Mouse (Mus musculus) neural tube, embryonic 12.5 days (tissue): ENCODE data around the gene Tmem130. TPM values are rescaled to one million over a fixed set of nuclear protein-coding genes. Genes with fewer than 3 reads are reported as not detected.

Experiments used
- ATAC-seq: fragments of 200-750 bp; cut with Nextera tagmentation; 2 replicates; pipeline ENCODE4 v1.8.0; 2017; ENCODE audit warnings: low read depth, mild to moderate bottlenecking, moderate TSS enrichment, moderate library complexity; ENCODE audit not compliant: low FRiP score
- H3K27ac ChIP-seq: fragments of 300-500 bp; sonication (generic); 2 replicates; pipeline ENCODE4 v1.5.1; 2016
- H3K27me3 ChIP-seq: fragments of 300-500 bp; sonication (generic); replicated peaks from 2 replicates; pipeline ENCODE4 v1.6.1; 2016; ENCODE audit warnings: mild to moderate bottlenecking
- H3K36me3 ChIP-seq: fragments of 300-500 bp; sonication (generic); 2 replicates; pipeline ENCODE4 v1.6.1; 2016; ENCODE audit warnings: mild to moderate bottlenecking
- H3K4me1 ChIP-seq: fragments of 300-500 bp; sonication (generic); 2 replicates; pipeline ENCODE4 v1.6.1; 2016
- H3K4me2 ChIP-seq: fragments of 300-500 bp; sonication (generic); replicated peaks from 2 replicates; pipeline ENCODE4 v1.6.1; 2016; ENCODE audit warnings: mild to moderate bottlenecking
- H3K4me3 ChIP-seq: fragments of 300-500 bp; sonication (generic); 2 replicates; pipeline ENCODE4 v1.5.1; 2016
- H3K9ac ChIP-seq: fragments of 300-500 bp; sonication (generic); 2 replicates; pipeline ENCODE4 v1.6.1; 2016; ENCODE audit warnings: mild to moderate bottlenecking
- H3K9me3 ChIP-seq: fragments of 300-500 bp; sonication (generic); 2 replicates; pipeline ENCODE4 v1.6.1; 2016; ENCODE audit warnings: mild to moderate bottlenecking
- WGBS: fragments of 180-500 bp; shearing (Covaris S2); methylation state at CpG from one replicate; pipeline ENCODE4 v1.1.7; 2016; 5-methylcytosine and 5-hydroxymethylcytosine counted together
- polyA plus RNA-seq: library from polyadenylated mRNA; unstranded; fragments of >200 nt; fragmentation: Nextera tagmentation; extraction: Ambion mirVana; gene quantifications from 2 replicates; pipeline ENCODE4 v1.2.1, GENCODE M21; 2016

Gene Tmem130
- polyA plus RNA-seq, 1 experiment from 2014 or later, result 75.9 TPM

GRCm38 (mm10) chr5:144691421-144691820 lies 70.2 kb downstream of the Tmem130 start:
- H3K4me2 ChIP-seq, result no peak overlapping the region
- no peak overlapping the region for H3K27ac ChIP-seq
- WGBS, result 29% methylated on average over 4 of the region's 4 CpGs
- ATAC-seq, result peak; percentile 33; the same call in 1 of the 2 replicates
- H3K4me1 ChIP-seq, result peaks cover 12% of the 10 kb centered on the region
- no peak overlapping the region for H3K4me3 ChIP-seq
- no peaks in the 10 kb centered on the region for H3K36me3 ChIP-seq
- no peaks in the 10 kb centered on the region for H3K27me3 ChIP-seq
- no peaks in the 10 kb centered on the region for H3K9me3 ChIP-seq
- H3K9ac ChIP-seq, result no peak overlapping the region

DNA sequence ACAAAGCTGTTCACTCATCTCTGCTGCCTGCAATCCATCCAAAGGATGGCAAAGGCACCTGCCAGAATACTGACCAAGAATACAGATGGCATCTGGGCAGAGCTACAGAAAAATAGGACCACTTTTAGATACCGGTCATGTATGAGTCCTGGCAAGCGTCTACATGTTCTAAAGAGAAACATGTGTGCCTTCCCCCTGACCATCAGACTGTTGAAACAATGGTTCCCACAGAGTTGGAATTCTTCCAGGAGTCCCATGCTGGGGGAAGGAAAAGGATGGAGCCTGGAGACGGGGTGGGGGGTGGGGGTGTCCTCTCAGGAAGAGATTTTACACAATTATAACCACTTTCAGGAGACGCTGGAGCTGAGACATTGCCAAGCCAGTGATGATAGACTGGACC lies 73.2 kb downstream of the Tmem130 start:
- H3K27me3 ChIP-seq, result no peaks in the 10 kb centered on the region
- no peak overlapping the region for H3K9ac ChIP-seq
- no peak for ATAC-seq
- H3K9me3 ChIP-seq, result no peaks in the 10 kb centered on the region
- no peak overlapping the region for H3K27ac ChIP-seq
- no peaks in the 10 kb centered on the region for H3K36me3 ChIP-seq
- H3K4me2 ChIP-seq, result no peak overlapping the region
- H3K4me3 ChIP-seq, result no peak overlapping the region
- peaks cover 12% of the 10 kb centered on the region for H3K4me1 ChIP-seq
- WGBS, result 63% methylated on average over 4 of the region's 4 CpGs

Other genes with a start within 250 kb of the Tmem130 start
- gene Nptx2, start 215.9 kb downstream of the Tmem130 start, polyA plus RNA-seq, result 3.6 and 4.1 TPM in 2 replicates
- 86.2 and 92.2 TPM in 2 replicates for gene Trrap, start 5.9 kb upstream of the Tmem130 start, polyA plus RNA-seq
- 26.5 and 30.2 TPM in 2 replicates for gene Smurf1, start 204.0 kb upstream of the Tmem130 start, polyA plus RNA-seq